Comparison of ENCODE assay signal across 8 mouse cellular contexts in genomic region chr11:70653345-70654197, GRCm38 (mm10). TPM values are rescaled to one million over a fixed set of nuclear protein-coding genes. Genes with fewer than 3 reads are reported as not detected.
DNase-seq lines count a peak whose midpoint lies in the region; ATAC-seq and TF ChIP-seq lines count a peak whose summit lies in the region.

No protein-coding gene starts in this region.

- peak; percentile 54 for ATAC-seq in erythroid progenitor cell, adult 5-6 weeks (replicated peaks; ENCODE audit: low FRiP score, poor library complexity, severe bottlenecking)
- peak; percentile 11 for ATAC-seq in megakaryocyte progenitor cell, adult 5-6 weeks (replicated peaks; ENCODE audit: poor library complexity)

- TF ChIP-seq POLR2A in small intestine, adult 2 months (IDR thresholded peaks at IDR 0.05; ENCODE audit: low read depth, low read length) = no peak

- intact Hi-C loops in heart, postnatal 14 days (cut with DNase I) = loop anchor here (2.0 to 10.0 kb wide), 2 partner anchors 33 to 659 kb away; partner anchors contain the start of genes Gabarap and Phf23

- H3K27me3 ChIP-seq in small intestine, adult 2 months (ENCODE audit: control insufficient read depth, insufficient read depth, low read length) = no peaks in the 10 kb centered on the region

- peaks cover 46% of the 10 kb centered on the region for H3K36me3 ChIP-seq in small intestine, adult 2 months (ENCODE audit: control insufficient read depth, insufficient read depth, low read length)

- H3K4me1 ChIP-seq in small intestine, adult 2 months (ENCODE audit: control insufficient read depth, insufficient read depth, insufficient read length, low read length) = peaks cover 32% of the 10 kb centered on the region

- under 1% methylated on average over 58 of the region's 63 CpGs for WGBS in small intestine, adult 2 months

- H3K27ac ChIP-seq in small intestine, adult 2 months (ENCODE audit: insufficient read depth, low read depth, low read length) = peak overlapping the region; percentile 99

- no peak for TF ChIP-seq CTCF in small intestine, adult 2 months (IDR thresholded peaks at IDR 0.05; ENCODE audit: extremely low read depth, insufficient read length, insufficient replicate concordance, low read depth, low read length)

- H3K4me3 ChIP-seq in small intestine, adult 2 months (ENCODE audit: low read depth, low read length) = peak overlapping the region; percentile 87

- peak; percentile 62 for DNase-seq in MN1 (ENCODE audit: low spot score)
- peak; percentile 60 for DNase-seq in brain, adult 2 months (ENCODE audit: low read depth, low spot score)
- DNase-seq in heart, postnatal 14 days = peak; percentile 76 to 77
- peak; percentile 59 to 66 for DNase-seq in layer of hippocampus, postnatal 10 days (ENCODE audit: low spot score in 2 of 2)
- DNase-seq in frontal cortex, postnatal 36 days (ENCODE audit: low spot score in 2 of 2) = no peak

RNA-seq across cellular contexts. Expression of gene Pfn1, which starts 0.9 kb away (rescaled TPM):
- 529 and 614 TPM in 2 replicates for total RNA-seq in erythroid progenitor cell, adult 5-6 weeks (2015; ENCODE audit: low replicate concordance)
- total RNA-seq in erythroid progenitor cell, adult 5-6 weeks (2017; ENCODE audit: low replicate concordance) = 132 and 200 TPM in 2 replicates
- 100 to 1,000 TPM; 326 to 379 TPM for total RNA-seq in heart, postnatal 14 days (2021)
- total RNA-seq in layer of hippocampus, postnatal 10 days (2021) = 100 to 1,000 TPM; 364 to 371 TPM
- total RNA-seq in megakaryocyte progenitor cell, adult 5-6 weeks (2015) = 1,057 and 1,218 TPM in 2 replicates
- 491 and 574 TPM in 2 replicates for total RNA-seq in megakaryocyte progenitor cell, adult 5-6 weeks (2017)
- 2,319 and 5,668 TPM in 2 replicates for polyA plus RNA-seq in small intestine, adult 2 months (2012; rRNA removed)

RNA-seq across cellular contexts. Expression of gene Eno3, which starts 3.4 kb away (rescaled TPM):
- total RNA-seq in erythroid progenitor cell, adult 5-6 weeks (2015; ENCODE audit: low replicate concordance) = 5.4 and 14.8 TPM in 2 replicates
- 2.3 and 11.0 TPM in 2 replicates for total RNA-seq in erythroid progenitor cell, adult 5-6 weeks (2017; ENCODE audit: low replicate concordance)
- 1,000 to 10,000 TPM; 1,878 to 1,971 TPM for total RNA-seq in heart, postnatal 14 days (2021)
- 10 to 100 TPM in 1 of 2 experiments, 1 to 10 TPM in 1; 5.1 to 10.5 TPM for total RNA-seq in layer of hippocampus, postnatal 10 days (2021)
- total RNA-seq in megakaryocyte progenitor cell, adult 5-6 weeks (2015) = 4.1 and 6.2 TPM in 2 replicates
- total RNA-seq in megakaryocyte progenitor cell, adult 5-6 weeks (2017) = 7.2 and 9.5 TPM in 2 replicates
- polyA plus RNA-seq in small intestine, adult 2 months (2012; rRNA removed) = 3.3 and 12.7 TPM in 2 replicates

RNA-seq across cellular contexts. Expression of gene Slc25a11, which starts 6.3 kb away (rescaled TPM):
- 24.9 and 26.0 TPM in 2 replicates for total RNA-seq in erythroid progenitor cell, adult 5-6 weeks (2015; ENCODE audit: low replicate concordance)
- total RNA-seq in erythroid progenitor cell, adult 5-6 weeks (2017; ENCODE audit: low replicate concordance) = 21.9 and 23.6 TPM in 2 replicates
- total RNA-seq in heart, postnatal 14 days (2021) = 100 to 1,000 TPM; 438 to 444 TPM
- total RNA-seq in layer of hippocampus, postnatal 10 days (2021) = 100 to 1,000 TPM; 117 to 125 TPM
- 59.5 and 73.9 TPM in 2 replicates for total RNA-seq in megakaryocyte progenitor cell, adult 5-6 weeks (2015)
- total RNA-seq in megakaryocyte progenitor cell, adult 5-6 weeks (2017) = 46.6 and 52.7 TPM in 2 replicates
- polyA plus RNA-seq in small intestine, adult 2 months (2012; rRNA removed) = 109 and 147 TPM in 2 replicates

RNA-seq across cellular contexts. Expression of gene Rnf167, which starts 6.5 kb away (rescaled TPM):
- 134 and 213 TPM in 2 replicates for total RNA-seq in erythroid progenitor cell, adult 5-6 weeks (2015; ENCODE audit: low replicate concordance)
- total RNA-seq in erythroid progenitor cell, adult 5-6 weeks (2017; ENCODE audit: low replicate concordance) = 115 and 117 TPM in 2 replicates
- 10 to 100 TPM; 52.0 to 54.4 TPM for total RNA-seq in heart, postnatal 14 days (2021)
- 10 to 100 TPM; 60.3 to 61.5 TPM for total RNA-seq in layer of hippocampus, postnatal 10 days (2021)
- total RNA-seq in megakaryocyte progenitor cell, adult 5-6 weeks (2015) = 39.3 and 44.8 TPM in 2 replicates
- total RNA-seq in megakaryocyte progenitor cell, adult 5-6 weeks (2017) = 30.7 and 37.4 TPM in 2 replicates
- 43.0 and 114 TPM in 2 replicates for polyA plus RNA-seq in small intestine, adult 2 months (2012; rRNA removed)

RNA-seq across cellular contexts. Expression of gene Gp1ba, which starts 14.6 kb away (rescaled TPM):
- 2.5 and 8.0 TPM in 2 replicates for total RNA-seq in erythroid progenitor cell, adult 5-6 weeks (2015; ENCODE audit: low replicate concordance)
- total RNA-seq in erythroid progenitor cell, adult 5-6 weeks (2017; ENCODE audit: low replicate concordance) = 1.1 TPM in 1 of 2 replicates, not detected in the other
- total RNA-seq in heart, postnatal 14 days (2021) = under 1 TPM; 0.17 to 0.22 TPM
- total RNA-seq in layer of hippocampus, postnatal 10 days (2021) = not detected
- total RNA-seq in megakaryocyte progenitor cell, adult 5-6 weeks (2015) = 0.66 and 2.3 TPM in 2 replicates
- total RNA-seq in megakaryocyte progenitor cell, adult 5-6 weeks (2017) = 0.08 and 0.20 TPM in 2 replicates
- polyA plus RNA-seq in small intestine, adult 2 months (2012; rRNA removed) = 0.04 and 0.22 TPM in 2 replicates

Comparison
In these comparisons a context has a peak if more than half of its experiments do, and no peak if none do; other contexts are left out.
1. DNase-seq: peak in MN1 (single experiment), brain, adult 2 months (single experiment), heart, postnatal 14 days (2 of 2) and layer of hippocampus, postnatal 10 days (2 of 2); none in frontal cortex, postnatal 36 days (0 of 2).
2. RNA of gene Eno3, which starts 3.4 kb away (total RNA-seq): 1,878 to 1,971 TPM in heart, postnatal 14 days; 2.3 to 14.8 TPM in erythroid progenitor cell, adult 5-6 weeks, 5.1 to 10.5 TPM in layer of hippocampus, postnatal 10 days and 4.1 to 9.5 TPM in megakaryocyte progenitor cell, adult 5-6 weeks; every median in the first group is over 100 times any median in the second.